Mouse (Mus musculus): ENCODE results near the gene Clmp.

DNA sequence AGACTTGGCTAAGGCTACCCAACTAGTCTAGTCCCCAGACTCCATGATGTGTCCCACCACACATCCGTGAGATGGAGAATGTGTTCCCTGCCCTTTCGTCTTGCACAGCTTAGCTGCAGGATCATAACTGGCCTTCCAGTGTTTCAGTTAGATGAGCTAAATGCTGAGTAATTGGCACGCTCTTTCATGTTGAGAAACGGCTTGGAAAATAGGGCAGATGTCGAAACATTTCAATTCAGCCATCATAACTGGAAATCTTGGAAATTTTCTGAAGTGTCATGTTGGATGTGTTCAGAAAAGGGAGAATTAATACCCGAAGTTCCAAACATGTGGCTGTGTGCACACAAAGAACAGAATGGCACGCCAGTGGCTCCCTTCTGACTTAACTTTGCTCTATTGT is 4.7 kb downstream of the Clmp start:
- TF ChIP-seq CTCF (IDR thresholded peaks at IDR 0.05; ENCODE audit: insufficient read depth, low read length) (no peak), POLR2A (IDR thresholded peaks at IDR 0.05; ENCODE audit: borderline replicate concordance, extremely low read depth, low read depth, low read length) (no peak)
